Mouse (Mus musculus) lung, embryonic 15.5 days (tissue): Measurements from ENCODE around the gene Siah2. TPM values are rescaled to one million over a fixed set of nuclear protein-coding genes. Genes with fewer than 3 reads are reported as not detected.

ENCODE experiments used
- ATAC-seq: fragments of 200-750 bp; cut with Nextera tagmentation; 2 replicates; pipeline ENCODE4 v1.8.0; 2017; ENCODE audit warnings: moderate number of reproducible peaks, borderline replicate concordance; ENCODE audit not compliant: low FRiP score, low TSS enrichment; ENCODE audit errors: extremely low read depth
- H3K27ac ChIP-seq: fragments of 300-500 bp; sonication (generic); 2 replicates; pipeline ENCODE4 v1.5.1; 2015; ENCODE audit warnings: moderate library complexity, mild to moderate bottlenecking, inconsistent platforms
- H3K27me3 ChIP-seq: fragments of 300-500 bp; sonication (generic); 2 replicates; pipeline ENCODE4 v1.6.1; 2015; ENCODE audit warnings: inconsistent platforms
- H3K36me3 ChIP-seq: fragments of 300-500 bp; sonication (generic); 2 replicates; pipeline ENCODE4 v1.6.1; 2015; ENCODE audit warnings: inconsistent platforms
- H3K4me1 ChIP-seq: fragments of 300-500 bp; sonication (generic); 2 replicates; pipeline ENCODE4 v1.6.1; 2015; ENCODE audit warnings: inconsistent platforms
- H3K4me2 ChIP-seq: fragments of 300-500 bp; sonication (generic); 2 replicates; pipeline ENCODE4 v1.6.1; 2015; ENCODE audit warnings: inconsistent platforms, mild to moderate bottlenecking, moderate library complexity
- H3K4me3 ChIP-seq: fragments of 300-500 bp; sonication (generic); 2 replicates; pipeline ENCODE4 v1.5.1; 2015; ENCODE audit warnings: mild to moderate bottlenecking, inconsistent platforms
- H3K9ac ChIP-seq: fragments of 300-500 bp; sonication (generic); 2 replicates; pipeline ENCODE4 v1.6.1; 2015; ENCODE audit warnings: inconsistent platforms
- H3K9me3 ChIP-seq: fragments of 300-500 bp; sonication (generic); 2 replicates; pipeline ENCODE4 v1.6.1; 2016; ENCODE audit warnings: inconsistent platforms
- WGBS: fragments of 180-500 bp; shearing (Covaris S2); methylation state at CpG from one replicate; pipeline ENCODE4 v1.1.7; 2015; 5-methylcytosine and 5-hydroxymethylcytosine counted together
- polyA plus RNA-seq: library from polyadenylated mRNA; unstranded; fragments of >200 nt; fragmentation: Nextera tagmentation; extraction: Ambion mirVana; gene quantifications from 2 replicates; pipeline ENCODE4 v1.2.1, GENCODE M21; 2015

The Siah2 gene
- polyA plus RNA-seq, 1 experiment from 2014 or later: 5.0 TPM

- WGBS: 71% methylated on average over 2 of the region's 2 CpGs
- Histone ChIP-seq H3K9ac (no peak overlapping the region), H3K27me3 (no peaks in the 10 kb centered on the region), H3K4me1 (no peaks in the 10 kb centered on the region), H3K4me2 (no peak overlapping the region), H3K4me3 (no peak overlapping the region), H3K27ac (no peak overlapping the region), H3K9me3 (no peaks in the 10 kb centered on the region), H3K36me3 (no peaks in the 10 kb centered on the region)
- ATAC-seq: no peak
These were observed 24.5 kb upstream of the Siah2 start for GRCm38 (mm10) chr3:58716705-58717104.

GRCm38 (mm10) chr3:58714767-58715166, 22.6 kb upstream of the Siah2 start:
- Histone ChIP-seq H3K27me3 (no peaks in the 10 kb centered on the region), H3K4me1 (no peaks in the 10 kb centered on the region), H3K9ac (no peak overlapping the region), H3K4me3 (no peak overlapping the region), H3K36me3 (no peaks in the 10 kb centered on the region), H3K4me2 (no peak overlapping the region), H3K27ac (no peak overlapping the region), H3K9me3 (no peaks in the 10 kb centered on the region)
- WGBS: 43% methylated on average over 2 of the region's 2 CpGs
- no peak for ATAC-seq

GRCm38 (mm10) chr3:58714034-58714433, 21.8 kb upstream of the Siah2 start:
- H3K4me3 ChIP-seq: no peak overlapping the region
- H3K9me3 ChIP-seq: no peaks in the 10 kb centered on the region
- WGBS: 66% methylated on average over 2 of the region's 2 CpGs
- no peak overlapping the region for H3K9ac ChIP-seq
- no peak for ATAC-seq
- no peak overlapping the region for H3K4me2 ChIP-seq
- H3K4me1 ChIP-seq: no peaks in the 10 kb centered on the region
- H3K36me3 ChIP-seq: no peaks in the 10 kb centered on the region
- no peak overlapping the region for H3K27ac ChIP-seq
- H3K27me3 ChIP-seq: no peaks in the 10 kb centered on the region

DNA sequence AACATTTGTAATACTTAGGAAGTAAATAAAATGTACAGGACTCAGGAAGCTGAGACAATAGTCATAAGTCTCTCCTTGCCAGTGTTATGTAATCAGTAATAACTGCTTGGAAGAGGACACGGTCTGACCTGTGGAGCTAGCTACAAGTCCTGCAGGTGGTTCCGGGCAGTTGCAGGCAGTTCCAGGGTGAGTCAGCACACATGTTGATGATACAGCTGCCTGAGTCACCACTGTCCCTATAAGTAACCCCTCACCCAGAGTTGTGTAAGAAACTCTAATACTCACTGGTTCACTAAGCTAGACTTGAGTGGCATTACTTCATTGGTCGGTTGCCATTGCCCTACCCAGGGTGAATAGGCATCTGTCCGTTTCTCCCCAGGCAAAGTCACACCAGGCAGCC, 21.0 kb upstream of the Siah2 start:
- Histone ChIP-seq H3K9me3 (no peaks in the 10 kb centered on the region), H3K9ac (no peak overlapping the region), H3K36me3 (no peaks in the 10 kb centered on the region), H3K27me3 (no peaks in the 10 kb centered on the region), H3K4me2 (no peak overlapping the region), H3K4me1 (no peaks in the 10 kb centered on the region), H3K27ac (no peak overlapping the region), H3K4me3 (no peak overlapping the region)
- no peak for ATAC-seq
- WGBS: 79% methylated on average over 4 of the region's 4 CpGs

DNA sequence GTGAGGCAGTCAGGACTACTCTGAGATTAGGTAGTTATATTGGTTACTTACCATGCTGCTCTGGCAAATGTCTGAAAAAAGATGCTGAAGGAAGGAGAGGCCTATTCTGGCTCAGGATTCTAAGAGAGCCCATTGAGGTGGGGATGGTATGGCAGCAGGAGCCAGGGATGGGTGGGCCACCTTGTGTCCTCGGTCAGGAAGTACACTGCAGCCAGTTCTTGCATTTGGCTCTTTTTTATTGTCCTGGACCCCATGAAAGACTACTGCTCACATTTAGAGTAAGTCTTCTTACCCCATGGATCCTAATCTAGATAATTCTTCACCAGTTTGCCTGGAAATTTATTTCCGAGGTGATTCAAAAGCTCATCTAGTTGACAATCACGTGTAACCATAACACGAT, 12.3 kb upstream of the Siah2 start:
- H3K9me3 ChIP-seq: no peaks in the 10 kb centered on the region
- no peak overlapping the region for H3K4me3 ChIP-seq
- H3K36me3 ChIP-seq: no peaks in the 10 kb centered on the region
- ATAC-seq: no peak
- H3K27ac ChIP-seq: no peak overlapping the region
- no peak overlapping the region for H3K4me2 ChIP-seq
- 60% methylated on average over 4 of the region's 4 CpGs for WGBS
- H3K4me1 ChIP-seq: no peaks in the 10 kb centered on the region
- H3K27me3 ChIP-seq: no peaks in the 10 kb centered on the region
- H3K9ac ChIP-seq: no peak overlapping the region

- WGBS: 69% methylated on average over 9 of the region's 9 CpGs
- H3K4me2 ChIP-seq: no peak overlapping the region
- H3K27me3 ChIP-seq: no peaks in the 10 kb centered on the region
- H3K9ac ChIP-seq: no peak overlapping the region
- H3K36me3 ChIP-seq: no peaks in the 10 kb centered on the region
- no peak overlapping the region for H3K27ac ChIP-seq
- no peak overlapping the region for H3K4me3 ChIP-seq
- no peaks in the 10 kb centered on the region for H3K9me3 ChIP-seq
- H3K4me1 ChIP-seq: no peaks in the 10 kb centered on the region
- ATAC-seq: no peak
These were observed 11.5 kb upstream of the Siah2 start for GRCm38 (mm10) chr3:58703748-58704147.

DNA sequence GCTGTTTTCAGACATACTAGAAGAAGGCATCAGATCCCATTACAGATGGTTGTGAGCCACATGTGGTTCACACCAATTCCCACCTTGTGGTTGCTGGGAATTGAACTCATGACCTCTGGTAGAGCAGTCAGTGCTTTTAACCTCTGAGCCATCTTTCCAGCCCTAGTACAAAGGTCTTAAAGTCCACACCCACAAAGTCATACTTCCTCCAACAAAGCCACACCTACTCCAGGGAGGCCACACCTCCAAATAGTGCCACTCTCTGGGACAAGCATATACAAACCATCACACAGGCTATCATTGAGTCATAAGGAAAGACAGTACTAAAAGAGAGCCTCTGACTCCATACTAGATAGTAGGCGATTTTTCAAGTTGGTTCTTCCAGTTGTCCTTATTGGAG, 10.1 kb upstream of the Siah2 start:
- no peaks in the 10 kb centered on the region for H3K27me3 ChIP-seq
- no peak overlapping the region for H3K9ac ChIP-seq
- no peak overlapping the region for H3K4me2 ChIP-seq
- H3K4me3 ChIP-seq: no peak overlapping the region
- no peaks in the 10 kb centered on the region for H3K4me1 ChIP-seq
- no peaks in the 10 kb centered on the region for H3K9me3 ChIP-seq
- H3K27ac ChIP-seq: no peak overlapping the region
- 86% methylated on average over 1 of the region's 1 CpGs for WGBS
- no peaks in the 10 kb centered on the region for H3K36me3 ChIP-seq
- no peak for ATAC-seq

- no peak overlapping the region for H3K4me3 ChIP-seq
- H3K36me3 ChIP-seq: no peaks in the 10 kb centered on the region
- H3K9ac ChIP-seq: no peak overlapping the region
- no peak overlapping the region for H3K4me2 ChIP-seq
- H3K9me3 ChIP-seq: no peaks in the 10 kb centered on the region
- H3K4me1 ChIP-seq: no peaks in the 10 kb centered on the region
- H3K27me3 ChIP-seq: no peaks in the 10 kb centered on the region
- 83% methylated on average over 1 of the region's 1 CpGs for WGBS
- no peak overlapping the region for H3K27ac ChIP-seq
- ATAC-seq: no peak
These were observed 9.2 kb upstream of the Siah2 start for GRCm38 (mm10) chr3:58701441-58701840.

DNA sequence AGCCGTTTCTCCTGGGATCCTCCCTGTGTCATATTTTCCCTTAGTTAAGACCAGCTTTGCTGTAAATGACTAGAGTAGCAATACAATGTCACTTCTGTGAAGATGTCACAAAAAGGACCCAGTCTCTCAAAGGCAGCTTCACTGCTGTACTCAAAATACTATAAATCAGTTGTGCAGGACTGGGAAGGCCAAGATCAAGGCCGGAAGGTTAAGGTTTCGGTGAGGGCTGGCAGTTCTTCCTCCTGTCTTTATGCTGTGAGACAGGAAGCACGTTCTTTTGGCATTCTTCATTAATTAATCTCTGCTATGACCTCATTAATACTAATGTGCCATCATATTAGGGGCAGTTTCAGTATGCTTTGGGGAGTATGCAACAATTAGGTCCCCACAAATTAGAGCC, 5.7 kb upstream of the Siah2 start:
- H3K27me3 ChIP-seq: no peaks in the 10 kb centered on the region
- H3K4me1 ChIP-seq: peaks cover under 1% of the 10 kb centered on the region; the same call in 1 of the 2 replicates
- H3K4me3 ChIP-seq: no peak overlapping the region
- ATAC-seq: no peak
- H3K9ac ChIP-seq: no peak overlapping the region
- no peaks in the 10 kb centered on the region for H3K9me3 ChIP-seq
- 68% methylated on average over 4 of the region's 4 CpGs for WGBS
- no peaks in the 10 kb centered on the region for H3K36me3 ChIP-seq
- no peak overlapping the region for H3K27ac ChIP-seq
- H3K4me2 ChIP-seq: no peak overlapping the region

GRCm38 (mm10) chr3:58696806-58697205, 4.6 kb upstream of the Siah2 start:
- no peak for ATAC-seq
- Histone ChIP-seq H3K9ac (no peak overlapping the region), H3K36me3 (no peaks in the 10 kb centered on the region), H3K27me3 (no peaks in the 10 kb centered on the region), H3K9me3 (no peaks in the 10 kb centered on the region), H3K4me3 (no peak overlapping the region), H3K27ac (no peak overlapping the region), H3K4me1 (peaks cover 5% of the 10 kb centered on the region), H3K4me2 (no peak overlapping the region)
- 48% methylated on average over 3 of the region's 3 CpGs for WGBS

DNA sequence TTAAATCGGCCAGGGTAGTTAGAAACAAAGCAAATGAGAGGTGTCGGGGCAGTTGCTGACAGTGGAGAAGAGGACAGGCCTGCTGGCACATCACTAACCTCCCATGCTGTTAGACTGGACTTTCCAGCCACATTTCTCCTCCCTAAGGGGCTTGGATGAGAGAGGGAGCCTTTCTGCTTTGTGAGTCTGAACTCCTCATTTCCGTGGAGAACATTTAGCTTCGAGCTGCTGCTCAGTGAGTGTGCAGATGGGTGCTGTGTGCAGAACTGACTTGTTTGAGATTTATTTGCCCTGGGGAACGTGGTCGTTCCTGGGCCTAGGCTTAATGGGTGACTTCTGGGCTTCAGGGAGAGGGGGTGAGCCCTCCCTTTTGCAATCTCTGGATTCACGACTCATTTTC, 3.3 kb upstream of the Siah2 start:
- Histone ChIP-seq H3K4me3 (no peak overlapping the region), H3K36me3 (no peaks in the 10 kb centered on the region), H3K27me3 (no peaks in the 10 kb centered on the region), H3K4me2 (no peak overlapping the region), H3K9me3 (no peaks in the 10 kb centered on the region), H3K4me1 (peaks cover 5% of the 10 kb centered on the region), H3K9ac (no peak overlapping the region), H3K27ac (no peak overlapping the region)
- ATAC-seq: no peak
- 36% methylated on average over 7 of the region's 7 CpGs for WGBS

- 78% methylated on average over 1 of the region's 1 CpGs for WGBS
- Histone ChIP-seq H3K36me3 (no peaks in the 10 kb centered on the region), H3K4me3 (no peak overlapping the region), H3K9ac (no peak overlapping the region), H3K4me2 (no peak overlapping the region), H3K27me3 (no peaks in the 10 kb centered on the region), H3K9me3 (no peaks in the 10 kb centered on the region), H3K4me1 (peaks cover 8% of the 10 kb centered on the region), H3K27ac (no peak overlapping the region)
- no peak for ATAC-seq
These were observed 2.8 kb upstream of the Siah2 start for GRCm38 (mm10) chr3:58695044-58695443.

DNA sequence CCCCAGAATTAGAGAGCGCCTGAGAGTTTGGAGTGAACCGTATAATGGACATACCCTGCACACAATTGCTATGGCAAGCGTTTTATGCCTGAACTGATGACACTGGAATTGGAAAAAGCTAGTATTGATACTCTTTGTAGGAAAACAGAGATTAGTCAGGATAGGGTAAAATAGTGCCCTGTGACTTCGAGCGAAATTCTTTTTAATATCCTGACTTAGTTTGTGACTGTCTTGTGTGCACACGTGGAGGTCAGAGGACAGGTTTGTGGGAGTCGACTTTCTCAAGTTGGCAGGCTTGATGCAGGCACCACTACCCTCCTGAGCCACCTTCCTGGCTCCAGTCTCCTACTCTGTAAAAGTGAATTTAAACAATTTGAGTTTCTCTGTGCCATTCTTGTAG, 1.1 kb upstream of the Siah2 start:
- Histone ChIP-seq H3K9ac (no peak overlapping the region), H3K9me3 (no peaks in the 10 kb centered on the region), H3K4me3 (no peak overlapping the region), H3K4me2 (no peak overlapping the region), H3K27me3 (no peaks in the 10 kb centered on the region), H3K27ac (no peak overlapping the region), H3K4me1 (peaks cover 10% of the 10 kb centered on the region), H3K36me3 (no peaks in the 10 kb centered on the region)
- 70% methylated on average over 7 of the region's 7 CpGs for WGBS
- ATAC-seq: no peak
